Mouse (Mus musculus) CH12.LX (cell line): Measurements from ENCODE around the gene Gstt4.

Experiments
- CHD2 ChIP-seq: IDR thresholded peaks from 2 replicates; pipeline ENCODE4 v1.6.1; 2011; ENCODE audit warnings: low read length, improper control_type of control experiment
- CTCF ChIP-seq, 2 experiments: IDR thresholded peaks in 1 of 2; conservative IDR thresholded peaks in 1 of 2; 2 replicates each; pipeline ENCODE4 v1.5.1; 2011 to 2012; ENCODE audit warnings: low read depth in 2 of 2, low read length in 2 of 2, improper control_type of control experiment in 1 of 2, inconsistent platforms in 1 of 2, mild to moderate bottlenecking in 1 of 2, moderate library complexity in 1 of 2
- EP300 ChIP-seq: IDR thresholded peaks from 2 replicates; pipeline ENCODE4 v1.6.1; 2011; ENCODE audit warnings: low read length, improper control_type of control experiment
- IRF4 ChIP-seq: IDR thresholded peaks from 2 replicates; pipeline ENCODE4 v1.6.1; 2014; ENCODE audit warnings: low read depth, mild to moderate bottlenecking, inconsistent platforms, low read length, improper control_type of control experiment
- MAZ ChIP-seq: IDR thresholded peaks from 2 replicates; pipeline ENCODE4 v1.6.1; 2012; ENCODE audit warnings: low read depth, mild to moderate bottlenecking, inconsistent platforms, low read length, improper control_type of control experiment, moderate library complexity
- MXI1 ChIP-seq: IDR thresholded peaks from 2 replicates; pipeline ENCODE4 v1.6.1; 2011; ENCODE audit warnings: mild to moderate bottlenecking, low read depth, low read length, improper control_type of control experiment
- NELFE ChIP-seq: IDR thresholded peaks from 2 replicates; pipeline ENCODE4 v1.6.1; 2011; ENCODE audit warnings: low read depth, low read length, improper control_type of control experiment
- TBP ChIP-seq: conservative IDR thresholded peaks from 2 replicates; pipeline ENCODE4 v1.6.1; 2011; ENCODE audit warnings: low read depth, low read length, improper control_type of control experiment
- USF1 ChIP-seq: IDR thresholded peaks from 2 replicates; pipeline ENCODE4 v1.6.1; 2014; ENCODE audit warnings: low read depth, mild to moderate bottlenecking, inconsistent platforms, low read length, improper control_type of control experiment
- ZNF384 ChIP-seq: IDR thresholded peaks from 2 replicates; pipeline ENCODE4 v1.6.1; 2012; ENCODE audit warnings: low read depth, low read length, improper control_type of control experiment, inconsistent platforms

DNA sequence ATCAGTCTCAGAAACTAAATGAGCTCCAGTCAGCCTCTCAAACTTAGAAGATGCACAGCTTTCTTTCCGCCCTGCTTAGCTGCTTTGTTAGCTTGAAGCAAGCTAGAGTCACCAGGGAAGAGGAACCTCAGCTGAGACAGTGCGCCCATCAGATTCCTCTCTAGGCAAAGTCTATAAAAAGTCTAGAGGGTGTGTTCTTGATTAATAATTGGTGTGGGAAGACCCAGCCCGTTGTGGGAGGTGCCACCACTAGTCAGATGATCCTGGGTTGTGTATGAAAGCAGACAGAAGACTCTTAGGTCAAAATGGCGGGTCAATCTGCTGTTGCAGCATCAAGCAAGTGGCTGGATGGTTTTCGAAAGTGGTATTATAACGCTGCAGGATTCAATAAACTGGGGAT is 55.5 kb downstream of the Gstt4 start:
- no peak for TF ChIP-seq TBP
- no peak for TF ChIP-seq CTCF (conservative IDR thresholded peaks at IDR 0.05 in 1 of 2, IDR thresholded peaks at IDR 0.05 in 1 of 2; ENCODE audit: low read depth in 2 of 2, low read length in 2 of 2)
- TF ChIP-seq CHD2, result no peak
- no peak for TF ChIP-seq MAZ
- TF ChIP-seq MXI1, result no peak
- TF ChIP-seq ZNF384, result no peak
- TF ChIP-seq USF1, result no peak
- no peak for TF ChIP-seq IRF4
- TF ChIP-seq NELFE, result no peak
- no peak for TF ChIP-seq EP300
